Mouse (Mus musculus): ENCODE measurements around the gene Plin3. TPM values are rescaled to one million over a fixed set of nuclear protein-coding genes. Genes with fewer than 3 reads are reported as not detected.
A peak's percentile ranks its signal among the peaks of the same experiment; 100 is the strongest.

Gene Plin3
- total RNA-seq (2021): 10 to 100 TPM; 35.3 to 39.1 TPM
- long read RNA-seq, experiment 1, transcript Plin3-201 (8 exons, 3,645 nt): major isoform, 16 of 25 reads
- long read RNA-seq, experiment 1, partial matches to known transcripts: 1 of 25 reads
- long read RNA-seq, experiment 1, other reads (novel, unspliced or antisense): 8 of 25 reads
- long read RNA-seq, experiment 2, transcript Plin3-201 (8 exons, 3,645 nt): major isoform, 10 of 28 reads
- long read RNA-seq, experiment 2, partial matches to known transcripts: 8 of 28 reads
- long read RNA-seq, experiment 2, other reads (novel, unspliced or antisense): 10 of 28 reads

GRCm38 (mm10) chr17:56292531-56293222, at the start of gene Plin3:
Plin3 (minus strand) TSS chr17:56292873.
- DNase-seq: peak; percentile 87

GRCm38 (mm10) chr17:56340717-56341116, 48.0 kb upstream of the Plin3 start:
- no peak for DNase-seq

- DNase-seq: no peak
Observed at GRCm38 (mm10) chr17:56338909-56339308, 46.2 kb upstream of the Plin3 start.

DNA sequence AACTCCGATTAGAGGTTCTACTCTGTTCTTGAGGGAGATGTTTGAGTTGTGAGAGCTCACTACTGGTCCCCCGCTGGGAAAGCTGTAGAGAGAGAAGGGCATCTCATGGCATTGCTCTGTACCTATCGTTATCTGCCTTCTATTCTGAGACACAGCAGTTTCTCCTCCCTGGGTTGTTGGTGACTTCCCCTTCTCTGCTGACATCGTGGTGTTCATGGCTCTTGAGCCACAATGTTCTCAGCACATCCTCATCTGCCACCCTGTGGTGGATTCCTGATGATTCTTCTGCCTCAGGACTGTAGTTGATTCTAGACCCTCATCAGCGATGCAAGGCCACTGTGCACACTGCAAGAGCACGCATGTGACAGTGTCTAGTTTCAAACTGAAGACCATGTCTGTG, 45.1 kb upstream of the Plin3 start:
- no peak for DNase-seq

GRCm38 (mm10) chr17:56337190-56337589, 44.5 kb upstream of the Plin3 start:
- peak; percentile 48 for DNase-seq

- no peak for DNase-seq
Observed at GRCm38 (mm10) chr17:56332987-56333386, 40.3 kb upstream of the Plin3 start.

- peak; percentile 57 for DNase-seq
Observed at GRCm38 (mm10) chr17:56331256-56331655, 38.6 kb upstream of the Plin3 start.

- DNase-seq: no peak
Observed at GRCm38 (mm10) chr17:56330345-56330744, 37.7 kb upstream of the Plin3 start.

DNA sequence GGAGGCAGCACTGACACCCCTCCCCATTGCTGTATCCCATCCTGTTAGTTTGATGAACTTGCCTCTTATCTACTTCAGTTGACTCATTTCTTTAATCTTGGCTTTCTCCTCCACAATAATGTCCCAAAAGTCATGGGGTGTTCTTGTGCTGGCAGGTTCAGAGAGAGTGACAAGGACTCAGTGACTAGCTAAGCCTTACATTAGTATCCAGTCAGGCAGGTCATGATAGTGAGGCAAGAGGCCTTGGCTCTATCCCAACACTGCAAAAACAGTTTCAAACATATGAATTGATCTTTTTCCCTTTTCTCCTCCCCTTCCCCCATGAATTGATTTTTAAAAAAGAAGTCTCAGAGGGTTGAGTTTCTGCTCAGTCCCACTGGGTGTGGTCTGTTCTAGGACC, 36.6 kb upstream of the Plin3 start:
- no peak for DNase-seq

DNA sequence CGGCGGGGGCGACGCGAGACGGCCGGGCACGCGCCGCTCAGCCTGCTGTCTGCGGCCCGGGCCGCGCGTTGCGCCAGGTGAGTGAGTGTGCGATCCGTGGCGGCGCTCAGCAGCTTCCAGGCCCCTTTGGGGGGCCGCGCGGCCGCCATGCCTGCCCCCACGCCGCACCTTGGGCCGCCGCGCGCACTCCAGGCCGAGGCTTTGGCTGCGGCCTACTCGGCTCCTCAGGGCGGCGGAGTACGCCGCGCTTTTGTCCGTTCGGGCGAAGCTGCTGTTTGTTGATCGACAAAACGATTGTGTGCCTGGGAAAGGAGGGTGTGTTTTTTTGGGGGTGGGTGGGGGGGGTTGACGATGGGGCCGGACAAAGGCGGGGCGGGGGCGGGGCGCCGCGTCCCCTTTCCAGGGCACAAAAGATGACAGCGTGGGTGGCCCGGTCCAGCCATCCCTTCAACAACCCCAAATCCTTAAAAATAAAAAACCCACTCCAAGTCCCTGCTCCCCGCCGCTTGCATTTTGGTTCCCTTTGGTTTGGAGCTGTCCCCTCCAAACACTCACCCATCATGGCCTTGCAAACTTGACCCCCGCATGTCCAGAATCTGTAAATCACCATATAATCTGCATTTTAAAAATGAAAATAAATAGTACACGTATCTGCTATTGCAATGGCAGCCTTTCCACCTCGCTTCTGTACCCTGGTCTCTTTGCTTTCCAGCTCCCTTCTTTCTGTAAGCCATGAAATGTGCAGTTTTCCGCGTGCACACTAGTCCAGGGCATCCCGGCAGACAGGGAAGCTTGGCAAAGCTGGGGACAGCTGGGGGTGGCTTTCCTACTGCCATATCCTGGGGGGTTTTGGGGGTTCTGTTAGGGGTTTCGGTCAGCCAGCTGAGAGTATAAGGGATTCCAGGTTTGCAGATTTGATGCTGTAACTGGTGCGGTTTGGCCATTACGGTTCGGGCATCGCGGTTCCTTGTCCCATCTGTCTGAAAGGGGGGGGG, 33.8 kb upstream of the Plin3 start:
- DNase-seq: no peak

DNA sequence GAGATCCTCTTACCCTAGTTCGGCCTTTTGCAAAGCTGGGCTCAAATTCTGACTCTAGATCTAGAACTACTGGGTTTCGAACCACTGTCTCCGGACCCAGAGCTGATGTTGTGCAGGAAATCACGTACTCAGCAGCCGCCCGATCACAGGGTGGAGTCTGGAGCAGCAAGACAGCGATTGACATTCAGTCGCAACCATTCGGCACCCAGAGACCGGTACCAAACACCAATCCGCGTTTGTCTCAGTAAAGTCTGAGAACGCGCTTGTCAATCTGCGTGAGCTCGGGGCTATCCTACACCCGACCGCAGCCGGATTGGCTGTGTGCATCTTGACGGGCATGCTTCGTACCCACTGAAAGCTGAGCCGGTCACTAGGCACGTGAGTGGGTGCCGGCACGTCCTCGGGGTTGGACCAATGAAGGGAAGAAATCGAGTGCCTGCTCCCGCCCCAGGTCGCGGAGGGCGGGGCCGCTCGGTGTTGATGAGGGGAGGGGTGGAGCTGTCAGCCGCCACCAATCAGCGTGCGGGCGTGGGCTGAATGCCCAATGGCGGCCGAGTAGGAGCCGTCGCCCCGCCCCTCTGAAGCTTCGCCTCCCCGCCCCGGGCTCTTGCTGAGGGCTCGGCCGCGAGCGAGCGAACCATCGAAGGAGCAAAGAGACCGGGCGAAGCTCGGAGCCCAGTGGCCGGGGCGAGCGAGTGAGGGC, 32.9 kb upstream of the Plin3 start, which contains the start of gene Kdm4b:
Kdm4b (plus strand) TSS at position 613 of the 703 bp plus-strand sequence.
- DNase-seq: peak; percentile 100

DNA sequence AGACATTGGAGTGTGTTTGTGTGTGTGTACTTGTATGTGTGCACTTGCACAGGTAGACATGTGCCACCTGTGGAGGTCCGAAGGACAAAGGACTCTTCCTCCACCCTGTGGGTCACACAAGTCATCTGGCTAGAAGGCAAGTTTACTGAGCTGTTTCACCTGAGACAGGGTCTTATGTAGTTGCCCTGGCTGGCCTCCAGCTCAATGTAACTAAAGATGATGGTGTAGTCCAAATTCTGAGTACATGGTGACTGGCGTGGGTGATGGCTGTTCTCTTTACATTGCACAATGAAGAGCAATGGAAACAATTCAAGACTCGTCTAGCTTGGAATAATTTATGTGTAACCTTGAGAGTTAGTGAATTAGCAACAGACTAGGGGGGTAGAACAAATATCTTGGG, 31.7 kb upstream of the Plin3 start:
- no peak for DNase-seq

DNA sequence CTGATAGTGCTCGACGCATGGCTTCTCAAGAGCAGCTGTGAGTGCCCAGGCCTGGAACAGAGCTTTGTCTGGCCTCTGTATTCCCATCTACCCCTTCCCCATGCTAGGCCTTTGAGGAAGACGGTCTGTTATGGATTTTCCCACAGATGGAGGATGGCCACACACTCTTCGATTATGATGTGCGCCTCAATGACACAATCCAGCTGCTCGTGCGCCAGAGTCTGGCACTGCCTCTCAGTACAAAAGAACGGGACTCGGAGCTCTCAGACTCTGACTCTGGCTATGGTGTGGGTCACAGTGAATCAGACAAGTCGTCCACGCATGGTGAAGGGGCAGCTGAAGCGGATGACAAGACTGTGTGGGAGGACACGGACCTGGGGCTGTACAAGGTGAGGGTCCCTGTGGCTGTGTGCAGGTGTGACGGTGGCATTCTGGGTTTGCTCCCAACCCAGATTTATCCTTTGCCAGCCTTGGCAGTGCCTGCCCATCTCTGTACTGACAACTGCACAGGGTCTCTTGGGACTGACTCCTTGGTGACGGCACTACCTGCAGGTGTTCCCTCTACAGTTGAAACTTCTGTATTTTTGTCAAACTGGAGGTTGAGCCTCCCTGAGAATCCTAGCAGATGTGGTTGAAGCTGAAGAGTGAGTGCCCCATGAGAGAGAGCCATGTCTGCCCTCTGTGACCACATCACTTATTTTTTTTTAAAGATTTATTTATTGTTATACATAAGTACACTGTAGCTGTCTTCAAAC, 16.7 kb upstream of the Plin3 start:
- no peak for DNase-seq

- DNase-seq: no peak
Observed at GRCm38 (mm10) chr17:56308088-56308487, 15.4 kb upstream of the Plin3 start.

DNA sequence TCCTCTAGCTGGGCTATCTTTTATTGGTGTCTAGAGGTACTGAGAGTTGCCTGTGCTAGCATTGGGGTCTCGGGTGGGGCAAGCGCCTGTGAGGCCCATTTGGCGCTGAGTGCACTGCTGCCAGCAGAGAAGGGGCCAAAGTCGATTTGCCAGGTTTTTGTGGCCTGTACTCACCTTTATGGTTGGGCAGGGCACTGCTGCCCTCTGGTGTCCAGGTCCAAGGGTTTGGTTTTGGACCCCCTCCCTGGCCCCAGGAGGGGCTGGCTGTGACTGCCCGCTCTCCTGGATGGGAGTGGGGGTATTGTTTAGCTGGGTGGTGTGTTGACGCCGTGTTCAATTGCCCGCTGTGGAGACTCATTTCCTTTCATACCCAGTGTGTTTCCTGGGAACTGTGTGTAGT, 13.2 kb upstream of the Plin3 start:
- no peak for DNase-seq

DNA sequence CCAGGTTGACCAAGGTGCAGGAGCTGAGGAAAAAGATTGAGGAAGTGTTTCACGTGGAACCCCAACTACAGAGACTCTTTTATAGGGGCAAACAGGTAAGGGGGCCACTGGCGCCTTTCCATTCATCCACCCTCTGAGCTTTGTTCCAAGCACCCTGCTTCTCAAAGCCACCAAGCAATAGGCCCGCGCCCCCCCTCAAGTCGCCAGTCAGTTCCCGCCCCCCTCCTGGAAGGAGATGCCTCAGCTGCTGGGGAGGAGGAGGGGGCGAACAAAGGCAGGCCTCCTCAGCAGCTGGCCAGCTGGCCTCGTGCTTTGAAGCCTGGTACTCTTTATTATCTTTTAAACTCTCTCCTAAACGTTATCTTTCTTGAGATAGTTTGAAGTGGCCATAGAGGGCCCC, 12.5 kb upstream of the Plin3 start:
- no peak for DNase-seq

GRCm38 (mm10) chr17:56304718-56305117, 12.0 kb upstream of the Plin3 start:
- no peak for DNase-seq

- peak; percentile 95 for DNase-seq
Observed at GRCm38 (mm10) chr17:56303847-56304586, 11.3 kb upstream of the Plin3 start.

DNA sequence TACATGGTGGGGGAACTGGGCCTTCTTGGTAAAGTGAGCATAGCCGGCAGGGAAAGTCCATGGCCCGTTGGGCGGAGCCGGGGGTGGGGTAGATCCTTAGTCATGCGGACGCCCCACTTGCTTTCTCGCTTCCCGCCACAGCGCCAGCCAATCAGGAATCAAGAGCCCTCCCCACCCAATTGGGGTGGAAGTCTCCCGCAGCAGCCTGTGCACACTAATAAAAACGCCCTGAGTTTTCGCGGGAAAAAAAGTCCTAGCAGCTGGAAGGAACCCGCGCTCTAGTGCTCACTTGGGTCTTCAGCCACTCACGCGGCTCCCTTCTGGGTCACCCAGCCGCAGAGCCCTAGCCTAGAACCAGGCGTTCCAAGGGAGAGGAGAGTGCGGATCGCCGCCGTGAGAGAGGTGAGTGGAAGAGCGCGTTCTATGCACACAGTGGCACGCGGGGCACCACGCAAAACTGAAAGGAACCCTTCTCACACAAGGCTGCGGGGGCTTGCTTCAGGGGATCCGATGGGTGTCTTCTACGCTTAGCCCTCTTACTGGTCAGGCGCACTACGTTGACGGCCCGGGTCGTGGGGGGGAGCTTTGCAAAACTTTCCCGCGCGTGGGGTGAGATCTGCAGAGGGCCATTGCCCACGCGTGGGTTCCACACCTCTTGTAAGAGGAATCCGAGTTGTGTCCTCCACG, 10.6 kb upstream of the Plin3 start, which contains the start of gene Uhrf1:
Uhrf1 (plus strand) TSS at position 162 of the 687 bp plus-strand sequence.
- peak; percentile 70 for DNase-seq
